Mouse (Mus musculus): Measurements from ENCODE around the gene Ltbp1. TPM values are rescaled to one million over a fixed set of nuclear protein-coding genes. Genes with fewer than 3 reads are reported as not detected.

Ltbp1 gene
- polyA plus RNA-seq, 1 experiment from 2014 or later = 14.2 TPM

DNA sequence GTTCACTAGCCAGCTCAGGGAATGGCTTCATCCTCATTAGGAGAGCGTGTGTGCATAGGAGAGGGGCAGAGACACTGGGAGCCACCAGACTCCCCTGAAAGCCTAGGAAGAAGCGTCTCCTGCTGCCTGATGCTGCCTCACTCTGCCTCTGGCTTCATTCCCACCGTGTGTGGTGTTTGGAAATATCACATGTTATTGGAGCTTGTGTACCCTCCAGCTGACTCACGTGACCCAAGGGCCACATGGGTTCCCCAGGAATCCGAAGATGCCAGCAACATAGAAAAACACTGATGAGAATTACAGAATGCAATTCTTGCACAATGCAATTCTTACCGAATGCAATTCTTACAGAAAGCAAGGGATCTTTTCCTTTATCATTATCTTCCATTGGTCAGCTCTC is 325.0 kb downstream of the Ltbp1 start:
- WGBS = 93% methylated on average over 6 of the region's 6 CpGs
- H3K9me3 ChIP-seq (replicated peaks; ENCODE audit: control insufficient read depth, low read length) = no peaks in the 10 kb centered on the region

DNA sequence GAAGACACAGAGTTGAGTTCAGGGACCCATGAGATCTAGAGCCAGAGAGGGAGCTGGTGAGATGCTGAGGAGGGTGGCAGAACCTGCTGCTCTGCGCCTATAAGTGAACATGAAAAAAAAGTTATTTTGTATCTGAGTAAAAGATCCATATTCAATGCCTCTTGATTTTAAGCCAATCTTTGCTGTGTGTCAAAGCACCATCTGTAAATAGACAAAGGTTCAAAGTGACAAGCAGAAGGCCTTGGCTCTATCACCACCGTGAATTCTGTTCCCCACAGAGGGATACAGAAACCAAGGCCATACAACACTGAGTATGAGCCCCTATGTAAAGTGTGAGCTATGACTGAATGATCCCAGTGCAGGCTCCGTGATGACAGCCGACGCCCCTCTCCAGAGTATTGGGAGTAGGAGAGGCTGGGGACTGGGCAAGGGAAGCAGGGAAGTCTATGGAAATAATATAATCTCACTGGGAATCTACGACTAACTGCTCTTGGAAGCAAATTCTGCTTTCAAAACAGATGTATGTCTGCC is 326.1 kb downstream of the Ltbp1 start:
- Histone ChIP-seq H3K9me3 (replicated peaks; ENCODE audit: control insufficient read depth, low read length) (no peaks in the 10 kb centered on the region), H3K4me1 (ENCODE audit: control insufficient read depth, insufficient read depth, low read length) (no peaks in the 10 kb centered on the region)
- 89% methylated on average over 6 of the region's 6 CpGs for WGBS

More for the DNA sequence above, 325.0 kb downstream of the Ltbp1 start:
- no peaks in the 10 kb centered on the region for H3K27me3 ChIP-seq (ENCODE audit: control insufficient read depth, insufficient read depth, low read length)
- ATAC-seq (replicated peaks; ENCODE audit: insufficient number of reproducible peaks, low FRiP score, low TSS enrichment, low read depth) (no peak), DNase-seq (ENCODE audit: low spot score) (no peak)
- H3K9ac ChIP-seq (replicated peaks; ENCODE audit: low read length) = no peak overlapping the region
- H3K4me3 ChIP-seq (ENCODE audit: low read depth, low read length) = no peak overlapping the region
- H3K4me1 ChIP-seq (ENCODE audit: control insufficient read depth, insufficient read depth, low read length) = no peaks in the 10 kb centered on the region
- H3K36me3 ChIP-seq (replicated peaks; ENCODE audit: control insufficient read depth, insufficient read depth, low read depth, low read length) = no peaks in the 10 kb centered on the region
- H3K27ac ChIP-seq (replicated peaks; ENCODE audit: low read depth, low read length) = no peak overlapping the region
- no peak overlapping the region for H3K4me2 ChIP-seq (ENCODE audit: low read depth, low read length)

DNA sequence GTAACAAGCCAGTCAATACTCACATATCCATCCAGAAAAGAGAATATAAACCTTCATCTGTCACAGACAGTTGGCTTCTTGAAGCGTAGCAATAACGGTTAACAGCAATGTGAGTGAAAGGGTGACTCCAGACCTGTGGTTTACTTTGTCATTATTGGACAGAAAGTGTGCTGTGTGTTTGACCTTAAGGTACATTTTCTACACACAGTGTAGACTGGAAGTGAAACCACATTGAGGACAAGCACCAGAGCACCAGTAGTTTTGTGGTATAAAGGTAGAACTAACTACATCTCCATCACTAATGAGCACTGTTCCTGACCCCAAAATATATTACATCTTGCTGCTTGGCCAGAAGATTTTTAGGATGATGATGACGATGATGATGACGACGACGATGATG is 326.9 kb downstream of the Ltbp1 start:
- no peaks in the 10 kb centered on the region for H3K27me3 ChIP-seq (ENCODE audit: control insufficient read depth, insufficient read depth, low read length)
- no peak overlapping the region for H3K9ac ChIP-seq (replicated peaks; ENCODE audit: low read length)
- no peaks in the 10 kb centered on the region for H3K9me3 ChIP-seq (replicated peaks; ENCODE audit: control insufficient read depth, low read length)
- DNase-seq (ENCODE audit: low spot score) (no peak), ATAC-seq (replicated peaks; ENCODE audit: insufficient number of reproducible peaks, low FRiP score, low TSS enrichment, low read depth) (no peak)
- H3K4me1 ChIP-seq (ENCODE audit: control insufficient read depth, insufficient read depth, low read length) = no peaks in the 10 kb centered on the region
- 96% methylated on average over 6 of the region's 6 CpGs for WGBS
- H3K27ac ChIP-seq (replicated peaks; ENCODE audit: low read depth, low read length) = no peak overlapping the region
- H3K36me3 ChIP-seq (replicated peaks; ENCODE audit: control insufficient read depth, insufficient read depth, low read depth, low read length) = no peaks in the 10 kb centered on the region
- H3K4me2 ChIP-seq (ENCODE audit: low read depth, low read length) = no peak overlapping the region
- H3K4me3 ChIP-seq (ENCODE audit: low read depth, low read length) = no peak overlapping the region

More for the DNA sequence above, 326.1 kb downstream of the Ltbp1 start:
- H3K27me3 ChIP-seq (ENCODE audit: control insufficient read depth, insufficient read depth, low read length) = no peaks in the 10 kb centered on the region
- no peak for ATAC-seq (replicated peaks; ENCODE audit: insufficient number of reproducible peaks, low FRiP score, low TSS enrichment, low read depth)
- no peak overlapping the region for H3K9ac ChIP-seq (replicated peaks; ENCODE audit: low read length)
- no peak overlapping the region for H3K4me3 ChIP-seq (ENCODE audit: low read depth, low read length)
- no peak overlapping the region for H3K27ac ChIP-seq (replicated peaks; ENCODE audit: low read depth, low read length)
- no peak overlapping the region for H3K4me2 ChIP-seq (ENCODE audit: low read depth, low read length)
- DNase-seq (ENCODE audit: low spot score) = no peak
- H3K36me3 ChIP-seq (replicated peaks; ENCODE audit: control insufficient read depth, insufficient read depth, low read depth, low read length) = no peaks in the 10 kb centered on the region

DNA sequence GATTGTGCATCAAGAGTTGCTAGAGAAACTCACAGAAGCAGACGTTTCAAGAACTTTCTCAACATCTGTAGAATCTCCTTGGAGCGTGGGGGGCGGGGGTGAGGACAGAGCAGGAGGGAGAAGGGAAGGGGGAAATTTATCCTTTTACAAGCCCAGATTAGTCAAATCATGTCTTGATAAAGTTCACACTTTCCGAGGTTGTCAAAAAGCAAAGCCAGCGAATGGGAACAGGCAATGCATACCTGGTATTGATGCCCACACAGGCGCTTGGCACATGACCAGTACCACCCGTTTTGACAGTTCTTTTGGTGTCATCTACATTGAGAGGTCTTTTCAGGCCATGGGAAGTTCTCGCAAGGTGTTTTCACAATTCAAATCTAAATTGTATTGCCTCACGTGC is 327.6 kb downstream of the Ltbp1 start:
- no peaks in the 10 kb centered on the region for H3K27me3 ChIP-seq (ENCODE audit: control insufficient read depth, insufficient read depth, low read length)
- no peaks in the 10 kb centered on the region for H3K4me1 ChIP-seq (ENCODE audit: control insufficient read depth, insufficient read depth, low read length)
- no peak overlapping the region for H3K27ac ChIP-seq (replicated peaks; ENCODE audit: low read depth, low read length)
- H3K4me3 ChIP-seq (ENCODE audit: low read depth, low read length) = no peak overlapping the region
- DNase-seq (ENCODE audit: low spot score) (no peak), ATAC-seq (replicated peaks; ENCODE audit: insufficient number of reproducible peaks, low FRiP score, low TSS enrichment, low read depth) (no peak)
- H3K9me3 ChIP-seq (replicated peaks; ENCODE audit: control insufficient read depth, low read length) = no peaks in the 10 kb centered on the region
- no peak overlapping the region for H3K4me2 ChIP-seq (ENCODE audit: low read depth, low read length)
- 90% methylated on average over 9 of the region's 9 CpGs for WGBS
- H3K36me3 ChIP-seq (replicated peaks; ENCODE audit: control insufficient read depth, insufficient read depth, low read depth, low read length) = no peaks in the 10 kb centered on the region
- no peak overlapping the region for H3K9ac ChIP-seq (replicated peaks; ENCODE audit: low read length)

DNA sequence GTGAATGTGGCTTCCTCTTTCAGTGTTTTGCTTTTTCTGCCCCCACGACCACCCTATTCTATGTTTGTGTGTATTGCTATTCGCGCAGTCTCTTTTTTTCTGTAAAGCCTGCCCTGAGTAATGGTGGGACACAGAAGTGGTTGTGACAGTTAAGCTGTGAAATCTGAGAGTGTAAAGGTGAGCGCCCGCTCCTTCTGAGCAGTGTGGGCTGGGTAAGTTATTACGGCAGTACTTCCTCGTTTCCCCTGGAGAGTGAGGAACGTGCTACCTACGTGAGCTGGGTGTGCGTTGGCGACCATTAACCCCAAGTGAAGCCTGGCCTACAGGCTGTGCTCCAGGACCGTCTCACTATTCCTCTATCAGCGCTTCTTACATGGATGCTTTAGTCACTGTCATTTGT is 328.4 kb downstream of the Ltbp1 start:
- Histone ChIP-seq H3K27me3 (ENCODE audit: control insufficient read depth, insufficient read depth, low read length) (no peaks in the 10 kb centered on the region), H3K4me1 (ENCODE audit: control insufficient read depth, insufficient read depth, low read length) (no peaks in the 10 kb centered on the region), H3K4me3 (ENCODE audit: low read depth, low read length) (no peak overlapping the region), H3K4me2 (ENCODE audit: low read depth, low read length) (no peak overlapping the region), H3K9ac (replicated peaks; ENCODE audit: low read length) (no peak overlapping the region), H3K36me3 (replicated peaks; ENCODE audit: control insufficient read depth, insufficient read depth, low read depth, low read length) (no peaks in the 10 kb centered on the region), H3K9me3 (replicated peaks; ENCODE audit: control insufficient read depth, low read length) (no peaks in the 10 kb centered on the region), H3K27ac (replicated peaks; ENCODE audit: low read depth, low read length) (no peak overlapping the region)
- no peak for DNase-seq (ENCODE audit: low spot score)
- WGBS = 86% methylated on average over 13 of the region's 13 CpGs
- no peak for ATAC-seq (replicated peaks; ENCODE audit: insufficient number of reproducible peaks, low FRiP score, low TSS enrichment, low read depth)

DNA sequence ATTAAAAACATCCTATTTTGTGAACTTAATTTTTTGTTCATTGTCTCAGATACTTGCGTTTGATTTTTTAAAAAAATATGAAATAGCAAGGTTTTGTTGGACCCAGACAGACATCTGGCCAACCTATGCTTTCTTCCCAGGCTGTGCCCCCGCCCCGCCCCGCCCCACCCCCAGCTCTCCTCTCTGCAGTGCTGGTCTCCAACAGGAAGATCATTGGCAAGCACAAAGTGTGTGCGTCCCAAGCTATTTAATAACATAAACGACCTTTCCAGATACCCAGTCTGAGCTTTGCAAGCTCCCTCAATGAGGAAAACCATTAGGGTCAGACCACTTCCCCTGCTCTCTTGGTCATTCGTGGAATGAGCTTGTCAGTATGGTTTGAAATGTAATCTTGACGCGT is 330.3 kb downstream of the Ltbp1 start:
- WGBS = 75% methylated on average over 9 of the region's 9 CpGs
- no peak for DNase-seq (ENCODE audit: low spot score)
- H3K9ac ChIP-seq (replicated peaks; ENCODE audit: low read length) = no peak overlapping the region

DNA sequence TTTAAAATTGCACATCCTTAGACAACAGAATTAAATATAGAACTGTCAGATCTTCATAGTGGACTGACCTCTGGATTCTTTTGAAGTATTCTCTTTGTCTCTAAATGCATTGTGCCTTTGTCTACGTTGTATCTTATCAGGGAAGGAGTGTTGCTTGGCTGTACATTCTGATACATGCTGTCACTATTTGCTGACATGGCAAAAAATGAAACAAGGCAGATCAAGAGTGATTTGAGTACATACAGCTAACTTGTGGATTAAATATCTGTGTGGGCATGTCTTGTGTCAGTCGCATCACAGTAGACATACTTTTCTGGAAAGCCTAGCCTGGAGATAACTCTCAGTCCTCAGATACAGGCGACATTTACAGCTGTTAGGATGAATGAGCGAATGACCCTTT is 335.9 kb downstream of the Ltbp1 start:
- Histone ChIP-seq H3K36me3 (replicated peaks; ENCODE audit: control insufficient read depth, insufficient read depth, low read depth, low read length) (no peaks in the 10 kb centered on the region), H3K4me1 (ENCODE audit: control insufficient read depth, insufficient read depth, low read length) (no peaks in the 10 kb centered on the region), H3K27me3 (ENCODE audit: control insufficient read depth, insufficient read depth, low read length) (no peaks in the 10 kb centered on the region), H3K9me3 (replicated peaks; ENCODE audit: control insufficient read depth, low read length) (no peaks in the 10 kb centered on the region), H3K4me3 (ENCODE audit: low read depth, low read length) (no peak overlapping the region), H3K27ac (replicated peaks; ENCODE audit: low read depth, low read length) (no peak overlapping the region), H3K9ac (replicated peaks; ENCODE audit: low read length) (no peak overlapping the region), H3K4me2 (ENCODE audit: low read depth, low read length) (no peak overlapping the region)
- 90% methylated on average over 4 of the region's 4 CpGs for WGBS
- DNase-seq (ENCODE audit: low spot score) (no peak), ATAC-seq (replicated peaks; ENCODE audit: insufficient number of reproducible peaks, low FRiP score, low TSS enrichment, low read depth) (no peak)

More for the DNA sequence above, 330.3 kb downstream of the Ltbp1 start:
- no peak for ATAC-seq (replicated peaks; ENCODE audit: insufficient number of reproducible peaks, low FRiP score, low TSS enrichment, low read depth)
- no peaks in the 10 kb centered on the region for H3K27me3 ChIP-seq (ENCODE audit: control insufficient read depth, insufficient read depth, low read length)
- H3K36me3 ChIP-seq (replicated peaks; ENCODE audit: control insufficient read depth, insufficient read depth, low read depth, low read length) = no peaks in the 10 kb centered on the region
- no peaks in the 10 kb centered on the region for H3K9me3 ChIP-seq (replicated peaks; ENCODE audit: control insufficient read depth, low read length)
- no peak overlapping the region for H3K4me3 ChIP-seq (ENCODE audit: low read depth, low read length)
- no peak overlapping the region for H3K27ac ChIP-seq (replicated peaks; ENCODE audit: low read depth, low read length)
- no peak overlapping the region for H3K4me2 ChIP-seq (ENCODE audit: low read depth, low read length)
- H3K4me1 ChIP-seq (ENCODE audit: control insufficient read depth, insufficient read depth, low read length) = no peaks in the 10 kb centered on the region

DNA sequence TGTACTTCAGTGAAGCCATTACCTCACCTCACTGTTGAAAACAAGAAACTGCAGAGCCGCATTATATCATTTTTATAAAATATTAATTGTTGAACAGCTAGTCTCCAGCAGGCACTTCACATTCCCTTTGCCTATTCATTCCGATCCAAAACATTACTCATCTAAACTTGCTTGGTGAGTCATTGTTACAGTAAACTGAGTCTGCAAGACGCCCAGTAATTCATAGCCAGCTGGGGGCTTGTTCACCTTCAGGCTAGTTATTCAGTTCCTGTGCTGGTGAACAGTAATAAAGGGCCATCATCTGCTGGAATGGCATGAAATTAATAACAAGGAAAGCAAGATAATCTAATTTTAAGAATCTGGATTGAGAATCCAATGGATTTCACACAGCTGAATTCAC is 339.7 kb downstream of the Ltbp1 start:
- DNase-seq (ENCODE audit: low spot score) (no peak), ATAC-seq (replicated peaks; ENCODE audit: insufficient number of reproducible peaks, low FRiP score, low TSS enrichment, low read depth) (no peak)
- Histone ChIP-seq H3K9ac (replicated peaks; ENCODE audit: low read length) (no peak overlapping the region), H3K9me3 (replicated peaks; ENCODE audit: control insufficient read depth, low read length) (no peaks in the 10 kb centered on the region), H3K27me3 (ENCODE audit: control insufficient read depth, insufficient read depth, low read length) (no peaks in the 10 kb centered on the region), H3K4me3 (ENCODE audit: low read depth, low read length) (no peak overlapping the region), H3K36me3 (replicated peaks; ENCODE audit: control insufficient read depth, insufficient read depth, low read depth, low read length) (no peaks in the 10 kb centered on the region), H3K4me1 (ENCODE audit: control insufficient read depth, insufficient read depth, low read length) (no peaks in the 10 kb centered on the region), H3K4me2 (ENCODE audit: low read depth, low read length) (no peak overlapping the region), H3K27ac (replicated peaks; ENCODE audit: low read depth, low read length) (no peak overlapping the region)
- WGBS = 88% methylated on average over 3 of the region's 3 CpGs

All from embryonic facial prominence, embryonic 11.5 days (tissue).